Mouse (Mus musculus): ENCODE measurements at regions not wholly inside any gene's neighbourhood (a gene's known extent, or its start where the extent isn't known, plus 50 kb on each side); places are given as distances from the start of the nearest gene placed in this dataset.

- no peak for TF ChIP-seq POLR2A (IDR thresholded peaks at IDR 0.05; ENCODE audit: insufficient read depth, low read depth, low read length)
- TF ChIP-seq CTCF (IDR thresholded peaks at IDR 0.05; ENCODE audit: insufficient read depth, low read depth, low read length): no peak
Observed at GRCm38 (mm10) chr4:95456943-95457342, 100.4 kb upstream of the Fggy start.

All from olfactory bulb, adult 2 months (tissue).